Mouse (Mus musculus) limb, embryonic 12.5 days (tissue): ENCODE results near the gene Rnf144a. TPM values are rescaled to one million over a fixed set of nuclear protein-coding genes. Genes with fewer than 3 reads are reported as not detected.
A peak's percentile ranks its signal among the peaks of the same experiment; 100 is the strongest.
"Not testable (repeated sequence)": the region's sequence is repeated elsewhere in the genome, so short reads cannot be mapped to it uniquely, and the experiment has no call there.

ENCODE experiments used
- ATAC-seq: fragments of 200-750 bp; cut with Nextera tagmentation; 2 replicates; pipeline ENCODE4 v1.8.0; 2017; ENCODE audit warnings: low read depth, moderate TSS enrichment; ENCODE audit not compliant: insufficient number of reproducible peaks, insufficient read depth, low FRiP score, low TSS enrichment
- H3K27ac ChIP-seq: fragments of 300-500 bp; sonication (generic); 2 replicates; pipeline ENCODE4 v1.5.1; 2016; ENCODE audit warnings: mild to moderate bottlenecking, moderate library complexity
- H3K27me3 ChIP-seq: fragments of 300-500 bp; sonication (generic); 2 replicates; pipeline ENCODE4 v1.6.1; 2016; ENCODE audit warnings: mild to moderate bottlenecking, moderate library complexity
- H3K36me3 ChIP-seq: fragments of 300-500 bp; sonication (generic); 2 replicates; pipeline ENCODE4 v1.6.1; 2016; ENCODE audit warnings: mild to moderate bottlenecking, moderate library complexity
- H3K4me1 ChIP-seq: fragments of 300-500 bp; sonication (generic); replicated peaks from 2 replicates; pipeline ENCODE4 v1.6.1; 2016
- H3K4me2 ChIP-seq: fragments of 300-500 bp; sonication (generic); 2 replicates; pipeline ENCODE4 v1.6.1; 2016; ENCODE audit warnings: mild to moderate bottlenecking, moderate library complexity
- H3K4me3 ChIP-seq: fragments of 300-500 bp; sonication (generic); replicated peaks from 2 replicates; pipeline ENCODE4 v1.5.1; 2016; ENCODE audit warnings: mild to moderate bottlenecking
- H3K9ac ChIP-seq: fragments of 300-500 bp; sonication (generic); replicated peaks from 2 replicates; pipeline ENCODE4 v1.6.1; 2016; ENCODE audit warnings: mild to moderate bottlenecking, moderate library complexity
- H3K9me3 ChIP-seq: fragments of 300-500 bp; sonication (generic); 2 replicates; pipeline ENCODE4 v1.6.1; 2016; ENCODE audit warnings: mild to moderate bottlenecking, moderate library complexity
- WGBS: fragments of 180-500 bp; shearing (Covaris S2); methylation state at CpG from one replicate; pipeline ENCODE4 v1.1.7; 2016; 5-methylcytosine and 5-hydroxymethylcytosine counted together
- polyA plus RNA-seq: library from polyadenylated mRNA; unstranded; fragments of >200 nt; fragmentation: Nextera tagmentation; extraction: Ambion mirVana; gene quantifications from 2 replicates; pipeline ENCODE4 v1.2.1, GENCODE M21; 2016

Rnf144a gene
- polyA plus RNA-seq, 1 experiment from 2014 or later, result 63.4 TPM

DNA sequence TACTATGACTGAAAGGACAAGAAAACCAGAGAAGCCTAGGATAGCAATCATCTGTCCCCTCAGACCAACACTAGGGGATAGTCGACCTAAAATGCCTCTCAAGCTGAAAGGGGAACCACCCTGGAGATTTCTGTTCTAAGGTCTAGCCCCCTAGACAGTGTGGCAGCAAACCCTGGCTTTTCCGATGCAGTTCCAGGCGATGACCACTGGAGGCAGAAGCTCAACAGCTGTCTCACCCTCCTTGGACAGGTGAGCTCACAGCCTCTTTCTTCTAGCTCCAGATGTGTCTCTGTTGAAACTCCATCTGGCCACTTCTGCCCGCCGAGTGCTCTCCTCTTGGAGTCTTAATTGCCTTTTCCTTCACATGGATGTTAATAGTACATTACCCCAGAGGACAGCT lies 100.1 kb downstream of the Rnf144a start:
- no peak for ATAC-seq
- H3K9ac ChIP-seq, result no peak overlapping the region
- H3K27me3 ChIP-seq, result no peaks in the 10 kb centered on the region
- H3K4me2 ChIP-seq, result no peak overlapping the region
- no peak overlapping the region for H3K27ac ChIP-seq
- H3K4me3 ChIP-seq, result no peak overlapping the region
- peaks cover 89% of the 10 kb centered on the region for H3K36me3 ChIP-seq
- no peaks in the 10 kb centered on the region for H3K9me3 ChIP-seq
- 39% methylated on average over 5 of the region's 5 CpGs for WGBS
- H3K4me1 ChIP-seq, result no peaks in the 10 kb centered on the region

DNA sequence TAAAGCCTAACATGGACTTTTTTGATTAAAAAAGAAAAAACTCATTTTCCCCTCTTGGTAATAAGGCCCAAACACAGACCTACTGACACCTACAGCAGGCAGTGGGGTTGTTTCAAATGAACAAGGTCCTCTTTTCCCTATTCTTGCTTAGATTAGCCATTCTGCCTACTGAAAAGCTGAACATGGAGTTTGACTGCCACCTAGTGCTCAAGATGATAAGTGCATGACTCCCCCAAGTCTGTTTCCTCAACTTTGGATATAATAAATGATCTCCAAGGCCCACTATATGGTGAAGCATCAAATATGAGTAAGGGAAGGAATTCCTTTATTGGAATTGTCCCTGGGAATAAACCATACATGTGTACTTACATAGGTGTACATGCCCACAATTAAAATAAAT lies 103.5 kb downstream of the Rnf144a start:
- Histone ChIP-seq H3K4me3 (no peak overlapping the region), H3K4me2 (no peak overlapping the region), H3K36me3 (peaks cover 83% of the 10 kb centered on the region), H3K4me1 (no peaks in the 10 kb centered on the region), H3K9me3 (no peaks in the 10 kb centered on the region), H3K27ac (no peak overlapping the region), H3K9ac (no peak overlapping the region), H3K27me3 (no peaks in the 10 kb centered on the region)
- no peak for ATAC-seq

DNA sequence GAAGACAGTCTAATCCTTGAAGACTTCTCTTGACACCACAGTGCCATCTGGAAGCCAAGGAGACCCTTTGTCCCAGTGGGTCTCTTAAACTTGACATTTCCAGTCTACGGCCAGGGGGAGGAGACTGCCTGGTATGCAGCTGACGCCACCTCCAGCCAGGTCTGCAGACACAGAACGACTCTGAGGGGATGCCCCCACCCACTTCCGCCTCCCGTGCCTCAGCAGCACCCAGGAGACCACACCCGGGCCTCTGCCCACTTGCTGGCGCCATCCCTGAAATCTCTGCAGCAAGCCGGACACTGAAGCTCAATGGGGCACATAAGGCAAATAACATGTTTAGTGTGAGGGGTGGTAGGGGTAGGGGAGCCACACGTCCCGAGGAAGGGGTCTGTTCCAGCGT lies 104.8 kb downstream of the Rnf144a start:
- H3K4me2 ChIP-seq, result no peak overlapping the region
- no peak overlapping the region for H3K9ac ChIP-seq
- no peaks in the 10 kb centered on the region for H3K4me1 ChIP-seq
- peaks cover 83% of the 10 kb centered on the region for H3K36me3 ChIP-seq
- H3K27me3 ChIP-seq, result no peaks in the 10 kb centered on the region
- no peak for ATAC-seq
- no peak overlapping the region for H3K4me3 ChIP-seq
- no peak overlapping the region for H3K27ac ChIP-seq
- no peaks in the 10 kb centered on the region for H3K9me3 ChIP-seq
- WGBS, result 88% methylated on average over 11 of the region's 11 CpGs

DNA sequence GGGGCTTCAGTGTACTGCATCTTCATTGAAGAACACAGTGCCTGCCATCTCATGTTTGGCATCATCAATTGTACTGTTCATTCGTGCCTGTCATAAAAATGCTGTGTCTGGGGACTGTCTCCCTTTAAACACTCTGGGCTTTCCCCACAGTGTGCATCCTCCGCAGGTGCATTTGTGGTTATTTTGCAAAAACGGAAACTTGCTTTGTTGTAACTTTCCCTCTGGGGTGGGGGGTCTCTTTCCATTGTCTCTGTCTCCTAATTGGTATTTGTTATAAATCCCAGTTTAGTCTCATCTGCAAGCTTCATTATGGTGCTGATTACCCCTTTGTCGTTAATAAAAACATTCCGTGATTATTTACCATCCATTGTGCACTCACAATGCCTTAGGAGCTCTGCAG lies 112.2 kb downstream of the Rnf144a start:
- H3K4me2 ChIP-seq, result no peak overlapping the region
- H3K27me3 ChIP-seq, result no peaks in the 10 kb centered on the region
- peaks cover 20% of the 10 kb centered on the region for H3K36me3 ChIP-seq
- no peak for ATAC-seq
- no peak overlapping the region for H3K27ac ChIP-seq
- no peaks in the 10 kb centered on the region for H3K9me3 ChIP-seq
- no peaks in the 10 kb centered on the region for H3K4me1 ChIP-seq
- 85% methylated on average over 5 of the region's 5 CpGs for WGBS
- H3K4me3 ChIP-seq, result no peak overlapping the region
- no peak overlapping the region for H3K9ac ChIP-seq

DNA sequence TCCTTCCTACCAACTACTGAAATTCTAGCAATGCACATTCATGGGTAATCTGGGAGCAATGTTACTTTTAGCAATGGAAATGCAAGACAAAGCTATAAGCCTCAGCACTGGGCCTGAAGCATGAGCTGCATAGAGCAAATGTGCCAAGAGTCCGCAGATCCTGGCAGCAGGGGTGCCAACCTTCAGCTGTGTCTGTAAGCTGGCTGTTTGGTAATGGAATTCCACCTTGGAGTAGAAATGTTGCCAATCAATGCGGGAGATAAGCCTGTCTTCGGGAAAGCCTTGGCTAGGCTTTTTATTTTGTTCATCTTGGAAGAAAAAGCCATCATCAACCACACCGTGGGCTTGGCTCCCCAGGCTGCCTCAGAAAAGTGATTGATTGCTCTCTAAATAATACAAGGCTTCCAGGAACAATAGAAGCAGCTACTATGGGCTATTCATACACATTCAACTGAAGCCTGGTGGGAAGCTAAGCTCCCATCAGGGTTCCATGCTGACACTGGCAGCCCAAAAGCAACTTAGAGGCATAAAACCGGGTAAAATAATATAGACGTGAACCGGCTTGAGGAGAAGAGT lies 115.5 kb downstream of the Rnf144a start:
- Histone ChIP-seq H3K36me3 (no peaks in the 10 kb centered on the region), H3K27ac (no peak overlapping the region), H3K4me1 (no peaks in the 10 kb centered on the region), H3K9me3 (no peaks in the 10 kb centered on the region), H3K4me3 (no peak overlapping the region), H3K27me3 (no peaks in the 10 kb centered on the region), H3K9ac (no peak overlapping the region), H3K4me2 (no peak overlapping the region)
- ATAC-seq, result no peak
- 76% methylated on average over 7 of the region's 7 CpGs for WGBS

DNA sequence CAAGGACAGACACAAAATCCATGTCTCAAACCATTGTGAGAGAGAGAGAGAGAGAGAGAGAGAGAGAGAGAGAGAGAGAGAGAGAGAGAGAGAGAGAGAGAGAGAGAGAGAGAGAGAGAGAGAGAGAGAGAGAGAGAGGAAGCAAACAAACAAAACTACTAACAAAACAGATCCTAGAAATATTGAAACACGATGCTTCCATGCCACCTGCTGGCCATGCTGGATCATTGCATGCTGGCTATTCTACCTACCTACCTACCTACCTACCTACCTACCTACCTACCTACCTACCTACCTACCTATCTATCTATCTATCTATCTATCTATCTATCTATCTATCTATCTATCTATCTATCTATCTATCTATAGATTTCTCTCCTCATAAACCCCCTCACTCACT lies 119.1 kb downstream of the Rnf144a start:
- H3K27me3 ChIP-seq, H3K4me2 ChIP-seq, H3K4me1 ChIP-seq, H3K27ac ChIP-seq, ATAC-seq, H3K36me3 ChIP-seq, H3K4me3 ChIP-seq, H3K9me3 ChIP-seq, H3K9ac ChIP-seq: not testable (repeated sequence)
- WGBS, result 10% methylated on average over 1 of the region's 1 CpGs

DNA sequence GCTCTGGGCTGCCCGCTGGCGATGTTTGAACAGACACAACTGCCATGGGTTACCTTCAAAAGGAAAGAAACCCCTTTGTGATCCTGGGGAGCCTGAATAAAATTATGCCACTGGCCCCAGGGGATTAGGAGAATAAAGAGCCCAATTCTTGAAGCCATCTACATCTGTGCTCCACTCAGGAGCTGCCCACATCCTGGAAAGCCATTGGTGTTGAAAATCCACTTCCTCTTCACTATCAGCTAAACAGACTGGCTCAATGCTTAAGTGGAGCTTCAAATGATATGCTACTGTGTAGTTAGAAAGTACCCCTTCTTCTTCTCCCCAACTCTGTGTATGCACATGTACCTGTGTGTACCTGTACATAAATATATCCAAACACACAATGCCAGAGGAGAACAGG lies 125.9 kb downstream of the Rnf144a start:
- ATAC-seq, result no peak
- H3K4me3 ChIP-seq, result no peak overlapping the region
- H3K9me3 ChIP-seq, result no peaks in the 10 kb centered on the region
- no peak overlapping the region for H3K9ac ChIP-seq
- 62% methylated on average over 2 of the region's 2 CpGs for WGBS
- no peaks in the 10 kb centered on the region for H3K36me3 ChIP-seq
- H3K4me1 ChIP-seq, result peaks cover 32% of the 10 kb centered on the region
- H3K27ac ChIP-seq, result no peak overlapping the region
- peak overlapping the region; percentile 4; the same call in 1 of the 2 replicates for H3K4me2 ChIP-seq
- H3K27me3 ChIP-seq, result peaks cover 7% of the 10 kb centered on the region; the same call in 1 of the 2 replicates

DNA sequence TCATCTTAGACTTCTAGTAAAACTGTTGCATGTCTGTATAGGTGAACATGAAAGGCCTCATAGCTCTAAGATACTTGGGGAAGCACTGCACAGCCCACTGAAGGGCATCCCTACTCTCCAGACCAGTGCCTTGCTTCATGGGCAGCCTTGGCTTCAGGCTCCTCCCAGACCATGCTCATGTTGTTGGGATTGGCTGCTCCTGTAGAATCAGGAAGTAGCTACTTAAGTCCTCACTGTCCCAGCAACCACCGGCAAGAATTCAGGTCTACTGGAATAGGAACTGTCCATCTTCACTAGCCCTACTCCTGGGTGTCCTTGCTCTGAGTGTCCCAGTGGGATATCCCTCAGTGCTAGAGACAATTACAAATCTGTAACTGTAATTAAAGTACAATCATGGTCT lies 126.7 kb downstream of the Rnf144a start:
- peaks cover 32% of the 10 kb centered on the region for H3K4me1 ChIP-seq
- no peaks in the 10 kb centered on the region for H3K36me3 ChIP-seq
- WGBS, result 55% methylated on average over 1 of the region's 1 CpGs
- peaks cover 7% of the 10 kb centered on the region; the same call in 1 of the 2 replicates for H3K27me3 ChIP-seq
- no peak overlapping the region for H3K4me2 ChIP-seq
- no peak overlapping the region for H3K4me3 ChIP-seq
- no peak overlapping the region for H3K9ac ChIP-seq
- H3K9me3 ChIP-seq, result no peaks in the 10 kb centered on the region
- ATAC-seq, result no peak
- H3K27ac ChIP-seq, result no peak overlapping the region

DNA sequence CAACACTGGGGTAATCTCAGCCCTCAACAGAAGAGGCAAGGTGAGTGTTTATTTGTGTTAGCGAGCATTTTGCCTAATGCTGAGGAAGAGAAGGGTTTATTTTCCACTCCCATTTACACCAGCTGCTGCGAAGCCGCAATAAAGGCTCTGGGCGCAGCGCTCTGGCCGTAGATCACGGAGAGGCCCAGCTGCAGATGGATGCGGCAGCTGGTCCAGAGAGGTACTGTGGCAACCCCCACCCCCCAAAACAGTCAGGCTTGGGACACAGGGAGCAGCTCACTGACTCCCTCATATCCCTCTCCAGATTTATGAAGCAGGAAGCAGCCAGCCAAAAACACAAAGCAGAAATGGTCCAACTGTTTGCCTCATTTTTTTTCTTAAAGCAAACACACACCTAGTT lies 129.1 kb downstream of the Rnf144a start:
- WGBS, result 25% methylated on average over 8 of the region's 8 CpGs
- H3K9ac ChIP-seq, result no peak overlapping the region
- peaks cover 35% of the 10 kb centered on the region for H3K4me1 ChIP-seq
- H3K4me2 ChIP-seq, result peak overlapping the region; percentile 27; the same call in 1 of the 2 replicates
- H3K27me3 ChIP-seq, result peaks cover 7% of the 10 kb centered on the region; the same call in 1 of the 2 replicates
- peak overlapping the region; percentile 36; the same call in 1 of the 2 replicates for H3K27ac ChIP-seq
- H3K9me3 ChIP-seq, result 0 out of 2 replicates have a peak, but pooled peaks cover 5% of the 10 kb centered on the region
- peak; percentile 28; the same call in 1 of the 2 replicates for ATAC-seq
- H3K4me3 ChIP-seq, result no peak overlapping the region
- no peaks in the 10 kb centered on the region for H3K36me3 ChIP-seq

DNA sequence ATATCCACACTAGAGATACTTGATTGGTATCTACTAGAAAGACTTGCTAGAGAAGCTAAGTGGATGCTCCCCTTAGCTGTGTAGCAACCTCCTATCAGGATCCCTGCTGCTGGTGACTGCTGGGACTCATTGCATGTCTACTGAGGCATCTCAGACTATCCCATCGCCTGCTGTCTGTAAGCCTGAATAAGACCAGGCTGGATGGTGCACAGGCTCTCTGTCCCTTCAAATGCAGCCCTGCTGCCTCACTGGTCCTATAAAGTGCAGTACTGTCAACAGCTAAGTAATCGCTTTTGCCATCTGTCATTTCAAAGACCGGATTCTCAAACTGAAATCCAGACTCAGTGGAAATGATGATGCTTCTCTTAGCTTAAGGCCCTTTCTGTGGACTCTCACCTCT lies 129.6 kb downstream of the Rnf144a start:
- ATAC-seq, result no peak
- no peaks in the 10 kb centered on the region for H3K36me3 ChIP-seq
- H3K4me3 ChIP-seq, result no peak overlapping the region
- WGBS, result 58% methylated on average over 3 of the region's 3 CpGs
- H3K27me3 ChIP-seq, result peaks cover 7% of the 10 kb centered on the region; the same call in 1 of the 2 replicates
- H3K9me3 ChIP-seq, result 0 out of 2 replicates have a peak, but pooled peaks cover 5% of the 10 kb centered on the region
- H3K4me2 ChIP-seq, result no peak overlapping the region; the same call in 1 of the 2 replicates
- peak overlapping the region; percentile 36; the same call in 1 of the 2 replicates for H3K27ac ChIP-seq
- no peak overlapping the region for H3K9ac ChIP-seq
- peaks cover 35% of the 10 kb centered on the region for H3K4me1 ChIP-seq

DNA sequence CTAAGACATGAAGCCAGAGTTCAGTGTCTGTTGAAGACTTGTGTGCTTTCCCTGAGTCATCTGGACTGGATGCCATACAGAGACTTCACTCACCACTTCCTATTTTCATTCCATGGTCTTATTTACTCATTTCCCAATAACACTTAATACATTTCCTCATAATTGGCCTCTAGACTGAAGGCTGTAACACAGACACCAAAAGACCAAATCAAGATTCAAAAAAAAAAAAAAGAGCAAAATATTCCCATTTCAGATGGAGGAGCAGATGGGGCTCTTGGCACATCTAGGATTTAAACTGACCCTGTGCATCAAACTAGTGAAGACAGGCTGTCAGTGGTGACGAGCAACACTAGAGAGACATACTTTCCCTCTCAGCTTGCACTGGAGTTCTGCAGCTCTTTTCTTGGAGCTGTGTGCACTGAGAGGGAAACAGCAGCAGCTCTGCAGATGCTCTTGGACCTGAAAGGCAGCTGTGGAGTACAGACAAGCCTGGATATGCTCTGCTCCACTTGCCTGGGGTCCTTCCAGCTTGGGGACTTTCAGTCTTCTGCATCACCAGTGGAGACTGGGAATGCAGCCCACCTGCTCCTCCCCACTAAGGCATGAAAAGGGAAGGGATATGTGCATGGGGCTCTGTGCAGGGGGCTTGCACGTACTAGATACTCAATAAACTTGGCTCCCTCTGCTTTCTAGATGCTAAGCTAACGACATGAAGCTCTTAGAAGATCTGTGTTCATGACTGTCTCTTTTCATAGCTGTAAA lies 134.2 kb downstream of the Rnf144a start:
- ATAC-seq, result no peak
- Histone ChIP-seq H3K9ac (no peak overlapping the region), H3K9me3 (0 out of 2 replicates have a peak, but pooled peaks cover 5% of the 10 kb centered on the region), H3K27me3 (no peaks in the 10 kb centered on the region), H3K36me3 (no peaks in the 10 kb centered on the region), H3K4me2 (no peak overlapping the region), H3K27ac (no peak overlapping the region), H3K4me1 (peaks cover 21% of the 10 kb centered on the region), H3K4me3 (no peak overlapping the region)
- WGBS, result 65% methylated on average over 3 of the region's 3 CpGs
